Mouse (Mus musculus) layer of hippocampus, postnatal 14 days (tissue): ENCODE data around the gene St6gal2. TPM values are rescaled to one million over a fixed set of nuclear protein-coding genes. Genes with fewer than 3 reads are reported as not detected.

ENCODE experiments used
- DNase-seq, 2 experiments: peaks; one replicate each; pipeline ENCODE4 v3.0.0; 2021 to 2022; ENCODE audit warnings: low spot score in 2 of 2, mixed read lengths in 1 of 2
- long read RNA-seq, 2 experiments: library from polyadenylated mRNA; stranded (forward); transcript quantifications; one replicate each; pipeline ENCODE4 v2.0.0; 2021
- total RNA-seq, 2 experiments: library from RNA; stranded (reverse); gene quantifications; 2 replicates each; pipeline ENCODE4 v1.2.3; 2021

St6gal2 gene
- total RNA-seq: 10 to 100 TPM; 20.4 to 21.5 TPM
- long read RNA-seq, experiment 1, full-length matches to known transcripts: 2 of 7 reads
- long read RNA-seq, experiment 1, partial matches to known transcripts: 1 of 7 reads
- long read RNA-seq, experiment 1, other reads (novel, unspliced or antisense): 4 of 7 reads
- long read RNA-seq, experiment 2, full-length matches to known transcripts: 4 of 9 reads
- long read RNA-seq, experiment 2, partial matches to known transcripts: 0 of 9 reads
- long read RNA-seq, experiment 2, other reads (novel, unspliced or antisense): 5 of 9 reads

DNA sequence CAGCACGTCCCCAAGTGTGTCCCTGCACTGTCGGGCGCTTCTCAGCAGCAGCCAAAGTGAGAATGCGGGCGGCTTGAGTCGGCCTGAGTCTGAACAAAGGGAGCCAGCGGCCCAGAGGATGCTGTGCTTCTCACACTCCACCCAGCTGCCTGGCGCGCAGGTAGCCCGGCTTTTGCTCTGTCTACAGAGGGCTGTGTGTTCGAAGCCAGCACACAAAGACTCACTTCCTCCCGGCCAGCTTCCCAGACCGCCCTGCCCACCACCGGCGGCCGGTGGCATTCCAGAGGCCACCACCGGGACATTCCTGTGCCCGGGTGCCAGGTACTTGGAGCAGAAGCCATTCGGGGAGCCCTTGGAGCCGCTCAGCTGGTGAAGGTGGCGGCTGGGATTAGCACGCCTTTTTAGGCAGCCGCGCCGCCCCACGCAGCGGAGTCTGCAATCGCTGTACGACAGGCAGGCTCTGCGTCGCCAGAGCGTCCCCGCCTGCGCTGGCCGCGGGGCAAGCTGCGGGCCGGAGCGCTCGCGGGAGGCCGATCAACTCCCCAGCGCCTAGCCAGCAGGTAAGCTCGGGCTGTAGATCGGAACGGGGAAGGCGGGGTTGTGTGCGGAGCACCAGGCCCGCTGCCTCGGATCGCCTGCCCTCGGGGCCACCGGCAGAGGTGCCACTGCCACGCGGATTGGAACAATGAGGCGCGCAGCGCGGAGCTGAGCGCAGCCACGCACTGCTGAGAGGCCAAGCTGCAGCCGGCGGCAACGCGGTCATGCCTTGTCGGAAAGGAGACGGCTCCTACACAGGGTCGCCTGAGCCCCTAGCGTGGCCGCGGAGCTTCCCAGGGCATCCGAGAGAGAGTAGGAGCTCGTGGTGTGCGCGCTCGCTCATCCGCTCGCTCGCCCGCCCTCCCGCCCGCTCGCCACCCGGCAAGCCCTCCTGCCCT, at the start of gene St6gal2:
Gene St6gal2, plus strand, starts transcription at position 133 of the 935 bp plus-strand sequence.
- peak; percentile 46 to 63 for DNase-seq

DNA sequence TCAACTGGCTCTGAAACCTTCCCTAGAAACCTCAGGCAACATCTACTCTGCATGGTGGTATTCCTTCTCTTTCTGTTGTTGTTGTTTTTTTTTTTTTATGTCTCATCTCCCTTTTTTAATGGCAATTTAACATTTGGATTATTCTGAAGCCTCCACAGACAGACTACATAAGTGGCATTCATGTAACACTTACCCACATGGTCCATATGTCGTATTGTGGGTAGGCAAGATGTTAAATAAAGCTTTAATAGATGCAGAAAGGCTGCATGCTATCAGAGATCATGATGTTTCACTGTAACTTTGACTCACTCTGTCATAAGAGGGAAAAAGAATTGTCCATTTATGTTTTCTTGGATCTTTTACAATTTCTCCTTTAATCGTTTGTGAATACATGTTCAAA, 39.1 kb upstream of the St6gal2 start:
- peak in 1 of 2 experiments; percentile 37 for DNase-seq

DNA sequence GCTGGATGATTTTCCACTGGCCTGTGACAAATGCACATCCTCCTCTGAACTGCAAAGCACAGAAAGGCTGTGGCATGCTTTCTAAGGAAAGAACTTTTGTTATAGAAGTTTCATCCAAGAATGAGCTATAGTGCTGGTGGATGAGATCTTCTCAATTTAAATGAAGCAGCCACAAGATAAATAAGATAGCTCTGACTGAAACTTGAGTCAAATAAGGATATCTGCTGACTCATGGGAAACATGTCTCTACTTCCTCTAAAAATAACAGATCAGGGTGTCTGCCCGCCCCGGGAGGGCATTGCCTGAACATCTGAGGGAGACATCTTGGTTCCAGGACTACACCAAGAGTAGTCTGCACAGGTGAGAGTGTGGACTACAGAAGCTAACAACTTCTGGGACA, 28.7 kb upstream of the St6gal2 start:
- DNase-seq: no peak

DNA sequence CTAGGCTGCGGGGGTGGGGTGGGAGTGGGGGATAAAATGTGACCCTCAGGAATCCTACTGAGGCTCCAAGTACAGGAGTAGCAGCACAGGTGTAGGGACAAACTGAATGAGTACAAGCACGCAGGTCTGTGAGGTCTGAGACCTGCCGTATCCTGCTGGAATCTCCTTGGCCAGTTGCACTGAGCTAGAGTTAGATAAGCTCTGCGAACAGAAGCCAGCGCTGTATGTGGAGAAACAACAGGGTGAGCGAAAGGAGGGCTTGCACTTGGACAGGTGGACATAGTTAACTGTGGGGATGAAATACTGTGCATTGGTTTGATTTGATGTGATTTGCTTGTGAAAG, 974 bp downstream of the St6gal2 start:
- peak in 1 of 2 experiments; percentile 37 for DNase-seq

DNA sequence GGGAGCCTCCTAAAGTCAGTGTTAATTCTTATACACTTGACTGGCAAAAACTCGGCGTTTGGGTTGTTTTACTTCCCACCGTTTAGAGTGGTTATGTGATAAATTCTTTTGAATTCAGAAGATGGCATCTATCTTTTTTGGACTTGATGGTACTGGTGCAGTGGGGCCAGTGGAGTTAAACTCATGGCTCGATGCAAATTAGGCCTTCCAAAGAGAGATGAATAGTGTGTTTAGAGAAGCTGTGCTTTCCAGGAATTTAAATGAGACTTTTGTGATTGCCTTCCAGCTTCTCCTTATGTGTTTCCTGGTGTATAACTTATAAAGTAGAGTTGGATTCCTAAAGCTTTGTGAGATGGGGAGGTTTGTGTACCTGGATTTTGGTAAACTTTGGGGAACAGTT, 1.5 kb downstream of the St6gal2 start:
- peak in 1 of 2 experiments; percentile 18 for DNase-seq

DNA sequence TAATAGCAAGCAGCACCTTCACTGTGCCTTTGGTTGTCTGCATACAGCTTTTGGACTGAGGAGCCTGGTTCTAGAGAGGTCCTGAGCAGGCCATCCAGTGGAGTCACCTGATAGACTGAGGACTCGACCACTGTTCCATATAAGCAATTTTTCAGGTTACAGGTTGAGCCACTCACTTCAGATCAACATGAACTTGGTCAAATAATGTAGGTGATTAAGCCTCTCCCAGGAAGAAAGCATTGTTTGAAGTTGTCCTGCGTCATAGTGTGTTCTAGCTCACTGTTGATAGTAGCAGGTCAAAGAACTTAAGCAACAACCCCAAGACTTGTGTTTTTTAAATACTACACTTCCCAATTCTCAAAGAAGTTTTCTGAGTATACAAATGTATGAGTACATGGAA, 5.8 kb downstream of the St6gal2 start:
- DNase-seq: no peak

DNA sequence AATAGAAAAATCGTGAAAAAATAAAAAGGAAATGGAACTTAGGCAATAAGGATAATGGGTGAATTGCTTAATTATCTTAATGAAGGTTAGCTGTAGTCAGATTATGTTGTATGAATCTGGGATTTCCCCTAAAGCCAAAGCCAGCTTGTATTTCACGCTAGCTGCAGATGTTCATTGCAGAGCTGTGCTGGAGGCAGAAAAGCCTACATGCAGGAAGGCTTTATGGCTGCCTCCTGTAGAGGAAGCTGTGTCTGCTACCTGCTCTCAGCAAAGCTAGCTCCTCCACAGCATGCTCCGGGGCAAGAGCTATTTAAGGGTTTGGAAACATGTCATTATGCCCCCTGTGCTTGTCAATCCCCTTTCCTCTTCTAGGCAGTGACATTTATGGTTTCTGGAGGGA, 9.3 kb downstream of the St6gal2 start:
- DNase-seq: no peak

DNA sequence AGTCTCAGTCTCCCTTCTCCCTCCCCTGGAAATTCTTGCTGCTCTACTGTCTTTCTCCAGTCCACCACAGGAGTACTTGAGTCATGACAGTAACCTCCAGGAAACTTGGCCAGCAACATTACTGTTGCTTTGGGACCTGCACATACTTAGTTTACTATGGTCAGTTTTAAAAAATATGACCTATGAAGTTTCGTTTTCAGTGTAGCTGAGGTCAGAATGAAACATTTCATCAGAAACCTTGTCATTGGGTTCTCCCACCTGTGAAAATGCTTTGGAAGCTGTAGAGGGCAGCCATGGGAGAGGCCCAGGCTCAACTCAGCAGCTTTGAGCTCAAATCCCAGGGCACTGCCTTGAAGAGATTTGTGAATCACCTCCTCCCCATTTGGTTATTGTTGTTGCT, 15.0 kb downstream of the St6gal2 start:
- no peak for DNase-seq

DNA sequence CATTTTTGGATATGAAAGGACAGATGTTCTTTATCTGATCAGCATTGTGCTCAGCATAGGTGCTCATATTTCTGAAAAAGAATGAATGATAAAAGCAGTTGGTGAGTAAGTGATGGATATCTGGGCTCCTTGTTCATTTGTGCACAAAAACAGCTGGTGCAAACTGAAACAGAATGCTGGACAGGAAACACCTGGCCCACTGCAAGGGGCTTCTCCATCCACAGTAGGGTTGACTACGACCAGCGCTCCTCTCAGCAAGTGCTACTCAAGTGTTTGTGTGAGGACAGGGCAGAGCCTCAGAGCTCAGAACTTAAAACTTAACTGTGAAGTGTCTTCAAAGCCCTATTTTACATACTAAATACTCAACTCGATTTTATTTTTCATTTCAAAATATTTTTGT, 22.4 kb downstream of the St6gal2 start:
- DNase-seq: no peak

DNA sequence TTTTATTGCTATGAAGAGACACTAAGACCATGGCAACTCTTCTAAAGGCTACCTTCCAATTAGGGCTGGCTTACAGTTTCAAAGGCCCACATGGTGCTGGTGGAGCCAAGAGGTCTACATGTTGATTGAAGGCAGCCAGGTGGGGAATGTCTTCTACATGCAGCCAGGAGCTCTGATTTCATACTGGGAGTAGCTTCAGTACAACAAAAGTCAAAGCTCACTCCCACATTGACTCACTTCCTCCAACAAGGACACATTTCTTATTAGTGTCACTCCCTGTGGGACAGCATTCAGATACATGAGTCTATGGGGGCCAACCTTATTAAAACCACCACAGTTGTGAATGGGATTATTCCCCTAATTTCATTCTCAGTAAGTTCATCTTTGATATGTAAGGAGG, 23.8 kb downstream of the St6gal2 start:
- DNase-seq: no peak

DNA sequence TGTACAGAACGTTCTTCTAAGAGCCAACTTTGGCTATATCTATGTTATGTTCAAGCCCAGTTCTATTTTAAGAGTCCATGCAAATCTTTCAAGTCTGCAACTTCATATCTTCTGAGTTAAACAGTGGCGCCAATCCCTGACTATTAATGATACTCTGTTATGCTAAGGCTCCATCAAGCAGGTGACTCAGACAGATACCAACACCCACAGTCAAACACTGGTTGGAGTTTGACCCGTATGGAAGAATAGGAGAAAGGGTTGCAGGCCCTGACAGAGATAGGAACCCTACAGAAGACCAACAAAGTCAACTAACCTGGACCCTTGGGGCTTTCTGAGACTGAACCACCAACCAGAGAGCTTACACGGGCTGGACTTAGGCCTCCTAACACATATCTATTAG, 30.8 kb downstream of the St6gal2 start:
- DNase-seq: no peak

DNA sequence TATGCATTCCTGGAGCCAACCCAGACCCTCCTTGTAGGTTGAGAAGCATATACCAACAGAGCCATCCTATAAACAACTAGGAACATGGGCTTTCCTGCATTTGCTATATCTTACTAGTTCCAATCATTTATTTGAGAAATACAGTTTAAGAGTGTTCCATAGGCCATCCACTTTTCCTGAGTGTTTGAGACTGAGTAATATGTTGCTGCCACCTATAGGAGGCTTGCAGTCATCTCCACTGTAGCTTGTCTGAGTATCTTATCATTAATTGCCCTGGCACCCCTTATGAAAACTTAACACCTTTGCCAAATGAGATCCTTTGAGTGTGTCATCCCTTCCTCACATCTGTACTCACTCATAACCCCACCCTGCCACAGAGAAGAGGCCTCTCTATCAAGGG, 32.2 kb downstream of the St6gal2 start:
- peak in 1 of 2 experiments; percentile 34 for DNase-seq

DNA sequence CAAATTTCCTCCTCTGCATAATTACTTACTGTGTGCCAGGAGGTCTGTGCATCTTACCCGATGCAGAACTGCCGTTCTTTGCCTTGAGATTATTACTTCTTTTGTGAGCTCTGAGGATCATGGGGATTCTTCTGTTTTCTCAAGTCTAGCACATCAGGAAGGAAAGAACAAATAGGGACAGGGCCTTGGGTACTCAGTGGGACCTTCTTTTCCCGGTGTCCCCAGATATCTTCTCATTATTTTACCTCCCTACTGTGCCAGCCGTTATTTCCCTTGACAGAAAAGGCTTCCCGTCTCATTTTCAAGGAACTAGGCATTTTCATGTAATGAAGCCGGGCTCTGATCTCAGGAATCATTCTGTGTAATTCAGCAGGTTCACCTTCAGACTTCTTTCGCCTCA, 34.2 kb downstream of the St6gal2 start:
- DNase-seq: no peak

DNA sequence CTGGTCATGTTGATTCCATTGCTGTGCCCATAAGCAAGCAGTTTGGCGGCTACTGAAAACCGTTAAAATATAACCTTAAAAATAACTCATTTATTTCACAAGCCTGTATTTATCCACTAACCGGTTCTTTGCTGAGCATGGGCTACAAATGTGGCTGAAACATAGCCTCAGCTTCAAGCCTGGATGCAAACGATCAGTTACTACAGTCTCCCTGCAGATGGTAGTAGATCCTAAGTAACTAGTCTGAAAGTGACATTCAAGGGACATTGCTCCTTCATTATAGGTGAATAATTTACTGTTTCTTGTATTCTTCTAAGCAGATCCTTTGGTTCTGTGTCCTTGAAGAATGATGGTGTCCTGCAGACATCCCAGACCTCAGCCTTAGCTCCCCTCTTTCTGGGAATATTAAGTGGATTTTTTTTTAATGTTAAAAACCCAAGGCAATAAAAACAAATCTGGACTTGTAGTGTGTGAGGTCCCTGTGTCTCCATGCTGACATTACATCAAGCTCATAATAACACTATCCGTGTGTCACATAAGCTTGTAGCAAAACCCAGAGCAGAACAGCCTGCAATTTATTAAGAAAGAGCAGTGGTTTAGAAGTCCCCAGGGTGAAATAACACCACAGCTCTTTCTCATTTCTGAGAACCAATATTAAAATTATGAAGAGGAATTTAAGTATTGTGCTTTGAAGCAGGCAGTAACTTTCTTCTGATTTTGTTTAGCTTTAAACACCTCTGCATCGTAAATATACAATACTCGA, 39.1 kb downstream of the St6gal2 start:
- DNase-seq: peak in 1 of 2 experiments; percentile 6

DNA sequence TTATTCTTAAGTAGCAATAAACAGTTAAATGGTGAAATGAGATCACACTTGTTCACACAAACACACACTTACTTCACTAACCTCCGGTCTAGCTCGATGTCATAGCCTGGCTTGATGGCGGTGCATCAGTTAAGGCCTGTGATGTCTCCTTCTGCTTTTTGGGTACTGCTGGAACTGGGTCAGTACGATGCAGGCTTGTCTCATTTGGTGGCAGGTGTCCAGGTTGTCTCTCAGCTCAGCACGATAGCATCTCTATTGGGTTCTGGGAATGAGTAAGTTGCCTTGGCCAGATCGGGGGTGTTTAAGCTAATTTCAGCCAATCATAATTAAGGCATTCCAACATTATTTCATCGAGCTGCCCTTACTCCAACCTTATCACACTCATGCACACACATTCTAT, 86.7 kb downstream of the St6gal2 start:
- DNase-seq: no peak

DNA sequence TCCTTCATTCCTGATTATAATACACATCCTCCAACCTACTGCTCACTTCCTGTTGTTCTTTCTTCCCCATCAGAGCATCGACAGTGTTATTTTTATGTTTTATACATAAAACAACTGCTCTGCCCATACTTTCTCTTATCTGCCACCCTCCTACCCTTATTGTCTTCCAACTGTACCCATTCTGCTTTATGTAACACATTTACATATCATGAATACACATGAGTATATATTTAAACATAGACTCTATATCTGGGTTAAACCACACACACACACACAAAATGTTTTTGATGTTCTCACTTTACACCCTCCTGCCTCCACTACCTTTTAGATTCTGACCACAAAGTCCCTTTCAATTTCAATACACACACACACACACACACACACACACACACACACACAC, 103.3 kb downstream of the St6gal2 start:
- no peak for DNase-seq

DNA sequence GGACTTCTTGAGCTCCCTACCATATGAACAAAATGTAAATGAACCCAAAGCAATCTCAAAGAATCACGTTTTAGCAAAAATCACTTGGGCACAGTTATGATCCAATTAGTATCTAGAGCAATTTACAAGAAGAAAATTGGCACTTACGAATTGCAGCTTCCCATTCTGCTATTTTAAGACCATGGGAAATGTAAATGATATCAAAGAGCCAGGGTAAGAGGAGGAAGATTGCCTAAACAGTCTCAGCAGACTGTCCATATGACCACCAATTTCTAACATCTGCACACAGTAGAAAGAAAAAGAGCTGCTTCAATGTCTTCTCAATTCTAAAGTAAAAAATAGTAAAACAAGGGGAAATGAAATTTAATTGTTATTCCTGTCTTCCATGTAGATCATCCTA, 116.6 kb downstream of the St6gal2 start:
- DNase-seq: no peak

Other genes starting within 250 kb of the St6gal2 start
- gene Vmn2r118, start 179.8 kb downstream of the St6gal2 start, total RNA-seq: not detected